Mouse (Mus musculus) testis, postnatal 10 days (tissue): ENCODE measurements around the gene Atxn7l1.

Source experiments
- DNase-seq: peaks from one replicate; pipeline ENCODE4 v3.0.0; 2021; ENCODE audit warnings: low spot score

The Atxn7l1 gene

DNA sequence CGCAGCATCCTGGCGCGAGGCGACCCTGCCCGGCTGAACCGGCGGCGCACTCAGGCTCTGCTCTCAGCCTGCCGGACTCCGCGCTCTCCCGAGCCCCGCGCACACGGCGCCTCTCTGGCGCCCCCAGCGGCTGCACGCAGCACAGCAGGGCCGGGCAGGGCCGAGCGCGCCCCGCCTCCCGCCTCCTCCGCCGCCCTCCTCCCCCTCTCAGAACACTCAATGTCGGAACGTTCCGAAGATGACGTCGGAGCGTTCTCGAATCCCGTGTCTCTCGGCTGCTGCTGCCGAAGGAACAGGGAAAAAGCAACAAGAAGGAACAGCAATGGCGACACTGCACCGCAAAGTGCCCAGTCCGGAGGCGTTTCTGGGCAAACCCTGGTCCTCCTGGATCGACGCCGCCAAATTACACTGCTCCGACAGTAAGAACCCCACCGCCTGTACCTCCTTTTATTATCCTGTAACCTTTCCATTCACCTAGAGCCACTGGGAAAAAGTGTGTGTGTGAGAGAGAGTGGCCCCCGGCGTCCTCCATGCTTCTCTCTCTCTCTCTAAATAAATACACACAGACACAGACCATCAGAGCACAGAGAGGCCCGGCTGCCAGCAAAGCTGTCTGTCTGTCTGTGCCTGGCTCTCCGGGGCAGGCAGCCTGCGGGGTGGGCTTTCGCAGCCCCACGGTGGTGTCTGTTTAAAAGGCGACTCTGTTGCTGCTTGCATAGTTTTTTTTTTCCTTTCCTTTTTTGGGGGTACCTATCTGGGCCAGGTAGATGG, at the start of gene Atxn7l1:
Atxn7l1 (plus strand) TSS at position 197 of the 771 bp plus-strand sequence.
- peak; percentile 93 for DNase-seq

DNA sequence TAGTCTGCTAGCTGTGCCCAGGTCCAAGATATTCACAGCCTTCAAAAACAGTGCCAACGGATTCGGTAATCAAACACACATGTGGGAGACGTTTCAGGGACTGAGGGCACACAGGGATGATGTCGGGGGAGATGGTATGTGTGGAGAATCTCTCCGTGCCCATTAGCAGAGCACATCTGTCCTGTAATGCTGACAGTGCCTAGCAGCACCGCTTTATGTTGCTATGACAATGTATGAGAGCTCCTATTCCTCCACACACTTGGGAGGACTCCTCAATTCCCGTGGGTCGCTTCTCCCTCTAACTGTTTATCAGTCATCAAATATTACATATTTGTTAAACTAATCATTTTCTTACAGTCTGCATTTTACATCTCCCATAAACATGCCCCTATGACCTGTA, 45.9 kb upstream of the Atxn7l1 start:
- DNase-seq, result no peak

DNA sequence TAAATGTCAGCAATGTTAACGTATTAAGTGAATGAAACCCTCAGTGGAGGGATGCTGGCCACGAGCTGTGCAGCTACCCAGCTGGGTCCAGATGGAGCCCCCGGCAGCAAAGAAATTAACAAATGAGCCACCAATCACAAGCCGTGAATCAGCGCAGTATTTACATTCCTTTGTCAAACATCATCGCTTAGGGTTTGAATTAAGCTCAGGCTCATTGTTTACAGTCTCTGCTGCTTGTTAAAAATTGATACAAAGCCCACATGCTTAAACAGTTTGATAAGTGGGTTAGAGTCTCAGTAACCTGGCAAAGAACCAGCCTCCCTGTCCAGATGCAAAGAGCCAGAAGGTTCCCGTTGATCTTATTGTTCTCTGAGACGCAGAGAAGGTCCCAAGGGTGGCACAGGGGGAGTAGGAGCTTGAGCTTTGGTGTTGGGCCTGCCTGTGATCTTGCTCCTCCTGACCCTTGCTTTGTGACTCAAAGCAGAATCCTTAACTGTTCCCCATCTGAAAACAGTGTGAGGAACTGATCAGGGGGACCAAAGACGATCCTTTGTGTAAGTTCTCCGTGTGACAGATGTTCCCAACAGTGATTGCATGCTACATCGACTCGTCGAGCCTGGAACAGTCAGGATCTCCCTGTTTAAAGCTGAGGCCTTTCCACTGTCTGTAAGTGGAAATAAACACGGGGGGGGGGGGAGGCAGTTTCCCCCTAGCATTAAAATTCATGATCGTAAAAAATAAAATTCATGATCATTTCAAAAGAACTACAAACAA, 45.0 kb upstream of the Atxn7l1 start:
- DNase-seq, result no peak

DNA sequence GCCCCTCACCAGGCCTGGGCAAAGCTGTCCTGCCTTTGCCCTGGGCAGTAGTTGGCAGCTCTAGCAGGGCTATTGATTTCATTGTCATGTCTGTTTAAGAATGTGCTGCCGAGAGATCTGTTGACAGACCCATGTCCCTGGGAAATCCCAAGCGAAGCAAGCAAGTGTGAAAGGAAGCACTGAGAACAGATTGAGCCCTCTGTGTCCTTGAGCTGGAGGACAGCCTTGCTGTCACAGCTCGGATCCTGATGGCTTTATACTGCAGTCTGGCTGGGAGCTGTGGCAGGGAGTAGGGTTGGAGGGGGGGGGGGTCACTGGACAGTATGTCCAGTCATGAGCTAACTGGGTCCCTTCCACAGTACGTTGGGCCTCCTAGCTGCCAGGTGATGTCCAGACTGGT, 41.8 kb upstream of the Atxn7l1 start:
- DNase-seq, result no peak

DNA sequence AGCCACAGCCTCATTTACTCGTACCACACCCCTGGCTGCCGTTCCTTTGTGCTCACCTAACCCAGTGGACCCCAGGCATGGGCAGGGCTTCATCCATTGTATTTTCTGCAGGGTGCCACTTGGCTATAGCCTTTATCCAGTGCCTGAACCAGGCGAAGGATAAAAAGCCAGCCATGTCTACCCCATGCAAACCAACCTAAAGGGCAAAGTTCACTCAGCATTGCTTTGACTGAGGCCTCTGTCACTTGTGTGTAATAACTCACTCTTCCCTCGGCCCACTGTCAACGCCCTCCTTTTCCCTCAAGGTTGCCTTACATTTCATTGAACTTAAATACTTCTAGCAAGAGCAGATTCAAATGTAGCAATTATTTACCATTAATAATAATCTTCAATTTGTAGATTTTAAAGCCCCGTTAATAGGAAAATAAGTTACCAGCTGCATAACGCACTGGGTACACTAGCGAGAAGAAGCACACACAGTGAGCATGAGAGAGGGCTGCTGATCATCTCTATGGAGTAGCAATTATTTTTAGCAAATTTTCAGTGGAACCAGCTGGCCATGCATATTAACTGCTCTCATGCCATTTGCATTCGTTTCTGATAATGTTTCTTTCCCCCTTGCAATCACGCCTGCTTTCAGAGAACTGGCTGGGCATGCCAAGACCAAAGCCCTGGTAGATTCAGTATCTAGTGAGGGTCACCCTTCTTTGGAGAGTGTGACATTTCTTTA, 40.9 kb upstream of the Atxn7l1 start:
- DNase-seq, result no peak

DNA sequence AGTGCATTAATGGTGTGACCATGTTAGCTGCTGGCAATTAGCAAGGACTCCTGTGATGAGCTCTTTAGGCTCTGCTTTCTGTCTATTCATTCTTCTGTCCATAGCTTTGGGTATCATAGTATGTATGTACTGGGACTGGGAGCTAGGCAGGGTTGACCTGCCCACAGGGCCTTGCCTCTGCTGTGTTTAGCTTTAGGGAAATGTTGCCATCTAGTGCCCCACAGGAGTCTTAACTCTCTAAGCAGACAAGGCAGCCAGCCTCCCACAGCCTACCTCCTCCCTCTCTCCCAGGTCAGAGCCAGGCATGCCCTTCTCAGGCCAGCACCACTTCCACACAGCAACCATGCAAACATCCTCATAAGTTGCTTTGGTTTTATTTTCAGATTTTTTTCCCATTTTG, 38.0 kb upstream of the Atxn7l1 start:
- peak; percentile 42 for DNase-seq

DNA sequence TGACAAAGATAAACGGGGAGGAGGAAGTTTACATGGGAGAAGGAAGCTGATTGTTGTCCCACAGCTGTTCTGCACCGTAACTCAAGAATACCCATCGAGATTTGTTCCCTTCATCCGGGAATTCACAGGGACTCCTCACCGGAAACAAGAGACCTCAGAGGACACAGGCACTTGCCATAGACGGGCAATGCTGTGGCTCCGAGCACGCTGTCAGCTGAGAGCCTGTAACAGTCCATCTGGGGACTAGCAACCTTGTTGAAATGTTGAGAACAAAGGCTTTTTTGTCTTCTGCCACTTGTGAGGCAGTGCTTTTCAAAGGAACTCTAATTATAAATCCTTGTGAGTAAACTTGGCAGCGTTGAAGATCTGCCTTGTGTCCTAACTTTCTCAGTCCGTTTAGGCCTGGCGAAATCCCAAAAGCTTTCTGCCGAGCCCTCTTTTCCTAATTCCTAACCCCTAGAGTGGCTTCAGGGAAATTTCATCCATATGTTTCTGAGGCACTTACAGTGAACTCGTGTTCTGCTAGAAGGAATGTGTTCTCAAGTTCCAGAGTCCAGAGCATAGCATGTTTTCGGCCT, 36.5 kb upstream of the Atxn7l1 start:
- peak; percentile 64 for DNase-seq

DNA sequence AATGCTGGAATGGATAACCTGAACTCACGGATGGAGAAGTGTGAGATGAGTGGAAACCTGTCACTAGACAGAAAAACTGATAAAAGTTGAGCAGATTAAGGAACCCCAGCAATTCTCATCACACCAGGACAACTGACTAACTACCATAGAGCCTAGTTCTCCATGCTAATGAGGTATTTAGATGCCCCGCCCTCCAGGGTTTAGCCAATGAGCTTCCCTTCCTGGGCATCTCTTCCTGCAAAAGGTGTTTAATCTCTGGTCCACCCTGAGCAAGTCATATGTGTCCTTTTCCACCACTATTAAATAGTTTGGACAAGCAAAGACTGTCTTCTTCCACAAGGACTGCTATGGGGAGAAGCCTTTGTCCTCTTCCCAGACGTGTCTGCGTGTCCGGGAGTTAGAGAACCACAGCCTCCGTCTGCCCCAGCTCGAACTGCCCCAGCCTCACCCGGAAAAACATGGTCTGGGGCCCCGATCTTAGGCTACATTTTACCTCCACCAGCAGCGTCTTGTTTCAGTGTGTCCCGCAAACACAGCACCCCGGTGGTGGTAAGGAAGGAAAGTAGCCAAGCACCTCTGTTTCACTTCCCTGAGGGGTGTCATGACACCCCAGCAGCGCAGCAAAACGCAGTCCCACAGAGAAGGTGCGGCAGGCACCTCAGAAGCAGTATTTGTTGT, 28.7 kb upstream of the Atxn7l1 start:
- DNase-seq, result no peak

DNA sequence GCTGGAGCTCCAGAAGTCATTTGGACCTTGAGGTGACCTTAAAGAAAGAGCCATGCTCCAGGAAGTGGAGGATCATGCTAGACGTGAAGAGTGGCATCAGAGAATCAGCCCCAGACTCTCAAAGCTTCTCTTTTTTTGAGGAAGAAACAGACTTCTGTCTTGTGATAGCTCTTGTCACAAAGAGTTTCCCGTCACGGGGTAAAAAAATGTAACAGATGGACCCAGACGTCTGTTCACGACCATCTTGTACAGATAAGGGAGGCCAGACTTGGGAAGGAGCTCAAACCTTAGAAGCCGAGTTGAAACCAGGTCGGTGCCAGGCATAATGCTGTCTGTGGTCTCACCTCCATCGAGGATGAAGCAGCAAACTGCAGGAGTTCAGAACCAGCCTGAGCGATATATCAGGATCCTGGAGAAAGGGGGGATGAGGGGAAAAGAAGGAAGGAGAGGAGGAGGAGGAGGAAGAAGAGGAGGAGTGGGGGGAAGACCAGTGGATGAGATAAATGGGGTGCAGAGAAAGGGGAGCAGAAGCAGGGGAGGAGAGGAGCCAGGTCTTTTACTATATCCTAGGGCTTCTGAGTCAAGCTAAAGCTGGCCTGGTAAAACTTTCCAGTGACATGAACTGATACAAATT, 21.8 kb upstream of the Atxn7l1 start:
- DNase-seq, result no peak

DNA sequence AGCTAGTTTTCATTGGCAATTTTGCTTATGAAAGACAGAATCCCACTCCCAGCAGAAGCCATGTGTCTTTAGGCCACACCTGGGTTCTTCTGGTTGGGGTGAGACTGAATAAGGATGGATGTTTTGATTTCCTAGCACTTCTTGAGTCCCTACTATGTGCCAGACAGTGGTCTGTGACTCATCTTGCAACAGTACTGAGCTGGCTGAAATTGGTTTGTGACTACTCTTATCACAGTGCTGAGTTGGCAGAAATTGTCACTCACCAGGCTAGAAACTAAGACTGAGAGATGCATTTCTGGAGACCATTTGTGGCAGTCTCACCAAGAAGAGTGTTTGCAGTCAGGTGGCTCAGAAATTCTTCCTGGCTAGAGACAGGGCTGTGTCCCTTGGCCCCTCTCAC, 21.2 kb upstream of the Atxn7l1 start:
- no peak for DNase-seq

DNA sequence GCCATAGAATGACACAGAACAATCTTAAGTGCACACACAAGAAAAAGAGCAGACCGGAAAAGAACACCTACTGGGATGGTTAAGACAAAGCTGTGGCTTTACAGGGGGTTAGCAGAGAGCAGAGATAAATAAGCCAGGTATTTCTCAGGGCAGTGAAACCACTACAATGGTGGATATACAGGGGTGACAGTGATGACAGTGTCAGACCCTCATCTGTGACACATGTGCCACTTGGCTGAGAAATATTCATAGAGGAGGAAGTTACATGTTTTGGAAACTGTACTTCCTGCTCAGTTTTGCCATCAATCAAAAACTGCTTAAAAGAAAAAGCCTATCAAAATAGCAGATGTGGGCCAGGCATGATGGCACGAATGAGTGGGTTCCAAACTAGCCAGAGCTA, 19.4 kb upstream of the Atxn7l1 start:
- DNase-seq, result no peak

DNA sequence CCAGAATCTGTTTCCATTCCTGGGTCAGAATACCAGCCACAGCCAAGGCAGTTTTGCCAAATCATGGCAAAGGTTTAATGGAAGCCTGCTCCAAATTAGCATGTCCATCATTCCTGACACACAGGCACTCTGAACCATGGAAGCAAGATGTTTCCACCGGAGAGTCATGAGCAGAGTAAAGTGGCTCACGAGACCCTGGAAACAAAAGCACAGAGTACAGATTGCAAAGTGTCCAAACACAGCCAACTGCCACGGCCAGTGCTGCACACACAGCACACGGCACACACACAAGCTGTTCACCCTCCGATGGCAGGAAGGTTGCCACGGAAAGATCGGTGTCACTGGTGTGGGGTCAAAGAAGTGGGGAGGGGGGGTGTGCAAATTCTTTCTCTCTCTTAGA, 18.8 kb upstream of the Atxn7l1 start:
- DNase-seq, result no peak

DNA sequence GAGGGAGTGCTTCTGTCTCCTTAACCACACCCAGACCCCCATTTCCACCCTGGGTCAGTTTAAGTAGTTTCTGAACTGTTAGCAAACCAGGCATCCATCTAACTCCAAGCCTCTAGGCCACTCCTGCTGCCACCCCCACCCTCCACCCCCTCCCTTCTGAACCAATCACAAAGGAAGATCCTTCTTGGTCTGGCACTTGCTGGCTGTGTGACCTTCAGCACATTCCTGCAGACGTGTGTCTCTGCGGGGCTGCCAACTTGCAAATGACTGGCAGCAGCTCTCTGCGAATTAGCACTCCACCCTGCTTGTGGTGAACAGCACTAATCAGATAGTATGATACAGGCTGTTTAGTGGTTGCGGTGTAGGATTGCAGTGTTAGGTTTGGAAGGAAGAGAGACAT, 18.1 kb upstream of the Atxn7l1 start:
- DNase-seq, result peak; percentile 51

DNA sequence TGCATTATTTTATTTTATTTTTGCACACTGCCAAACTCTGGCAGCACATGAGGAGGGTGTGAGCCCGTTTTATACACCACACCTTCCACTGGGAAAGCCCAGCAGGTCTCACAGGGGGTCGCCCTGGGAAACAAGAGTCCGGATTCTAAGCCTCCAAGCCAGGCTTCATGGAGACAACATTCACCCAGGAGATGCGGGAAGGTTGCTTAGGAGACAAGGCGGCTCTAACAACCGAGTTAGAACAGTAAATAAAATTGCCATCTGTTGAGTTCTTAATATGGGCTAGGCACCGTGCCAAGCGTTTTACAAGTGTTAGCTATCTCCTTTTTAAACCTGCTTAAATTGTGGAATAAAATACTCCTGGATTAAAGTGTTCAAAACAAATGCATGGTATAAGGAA, 17.1 kb upstream of the Atxn7l1 start:
- DNase-seq, result no peak

DNA sequence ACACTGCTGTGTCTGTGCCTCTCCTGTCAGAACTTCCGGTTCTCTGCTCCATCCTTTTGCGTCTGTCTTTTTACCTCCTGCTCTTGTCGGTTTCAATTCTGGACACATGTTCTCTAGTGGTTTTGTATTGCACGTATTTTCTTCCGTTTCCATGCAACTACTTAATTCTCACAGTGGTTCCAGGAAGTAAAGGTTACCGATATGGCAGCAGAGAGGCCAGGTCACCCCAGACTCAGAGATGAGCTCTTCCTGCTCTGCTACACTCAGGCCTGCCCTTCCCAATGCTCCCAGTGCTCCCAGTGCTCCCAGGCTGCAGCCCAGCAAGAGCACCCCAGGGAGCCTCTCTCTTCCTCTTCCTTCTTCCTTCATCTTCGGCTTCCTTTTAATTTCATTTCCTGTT, 15.7 kb upstream of the Atxn7l1 start:
- no peak for DNase-seq

DNA sequence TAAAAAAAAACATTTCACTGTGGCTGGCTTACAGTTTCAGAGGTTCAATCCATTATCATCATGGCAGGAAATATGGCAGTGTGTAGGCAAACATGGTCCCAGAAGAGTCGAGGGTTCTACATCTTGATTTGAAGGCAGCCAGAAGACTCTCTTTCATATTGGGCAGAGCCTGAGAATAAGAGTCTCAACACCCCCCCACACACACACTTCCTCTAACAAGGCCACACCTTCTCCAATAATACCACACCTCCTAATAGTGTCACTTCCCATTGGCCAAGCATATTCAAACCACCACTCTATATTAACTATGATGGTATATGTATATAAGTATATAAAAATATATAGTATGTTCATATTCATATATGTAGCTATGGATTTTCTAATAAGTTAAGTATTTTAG, 9.6 kb upstream of the Atxn7l1 start:
- no peak for DNase-seq

DNA sequence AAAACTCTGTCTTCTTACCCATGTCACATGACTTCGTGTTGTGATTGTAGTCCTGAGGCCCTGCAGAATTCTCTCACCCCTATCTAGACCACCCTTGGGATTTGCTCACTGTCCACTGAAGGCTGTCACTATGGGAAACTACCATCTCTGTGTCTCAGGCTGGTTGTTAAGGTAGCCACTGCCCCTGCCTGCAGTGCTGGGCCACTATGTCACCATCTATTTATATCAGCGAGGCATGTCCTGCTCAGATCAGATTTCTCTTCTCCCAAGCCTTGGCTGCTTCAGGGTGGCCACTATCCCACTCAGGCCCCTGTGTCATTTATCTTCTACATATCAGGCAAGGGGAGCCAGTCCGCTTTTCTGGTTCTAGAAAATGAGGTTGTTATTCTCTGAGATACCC, 8.4 kb upstream of the Atxn7l1 start:
- no peak for DNase-seq

DNA sequence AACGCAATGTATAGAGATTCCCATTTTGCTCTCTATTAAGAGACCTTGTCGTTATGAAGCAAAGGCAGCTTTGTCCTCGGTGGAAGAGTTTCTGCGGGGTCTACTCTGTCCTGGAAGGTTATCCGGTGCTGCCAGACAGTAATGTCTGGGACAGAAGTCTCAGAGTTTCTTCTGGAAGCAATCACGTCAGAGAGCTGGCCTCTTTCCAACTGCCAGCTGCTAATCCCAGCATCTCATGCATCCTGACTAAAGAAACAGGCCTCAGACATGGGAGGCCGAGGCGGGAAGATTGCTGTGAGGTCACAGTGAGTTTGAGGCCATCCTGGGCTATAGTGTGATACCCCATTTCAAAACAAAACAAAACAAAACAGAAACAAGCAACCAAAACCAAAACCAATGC, 3.0 kb upstream of the Atxn7l1 start:
- no peak for DNase-seq

DNA sequence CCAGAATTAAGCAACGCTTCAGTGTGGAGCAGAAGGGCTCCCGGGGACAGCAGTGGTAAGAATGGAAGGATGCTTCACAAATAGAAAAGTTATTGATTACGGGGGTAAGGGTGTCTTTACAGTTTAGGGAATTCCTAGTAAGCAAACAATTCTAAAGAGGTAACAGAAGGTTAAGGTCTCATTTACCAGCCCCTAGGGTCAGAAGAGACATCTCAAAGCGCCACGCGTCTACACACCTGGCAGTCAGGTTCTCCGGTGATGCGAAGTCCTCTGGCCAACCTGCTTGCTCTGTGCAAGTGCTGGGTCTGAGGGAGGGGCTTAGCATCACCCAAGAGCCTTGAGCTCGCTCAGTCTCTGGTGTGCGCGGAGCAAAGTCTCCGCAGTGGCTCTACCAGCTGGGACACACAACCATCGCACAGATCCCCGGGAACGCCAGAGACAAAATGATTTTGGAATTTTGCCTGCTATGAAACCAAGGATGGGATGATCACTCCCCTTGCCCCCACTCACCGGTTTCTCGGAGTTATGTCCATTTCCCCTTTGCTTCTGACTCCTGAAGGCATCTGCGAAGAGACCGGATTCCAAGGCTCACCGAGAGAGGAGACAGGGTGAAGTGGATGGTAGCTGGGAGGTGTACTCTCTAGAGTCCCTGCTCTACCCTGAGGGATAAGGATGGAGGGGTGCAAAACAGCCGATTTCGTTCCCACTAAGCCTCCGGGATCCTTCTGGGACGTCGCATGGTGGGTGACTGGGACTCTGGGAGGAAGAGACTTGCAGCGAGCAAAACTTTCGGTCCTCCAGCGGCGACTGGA, 665 bp upstream of the Atxn7l1 start:
- DNase-seq, result no peak

DNA sequence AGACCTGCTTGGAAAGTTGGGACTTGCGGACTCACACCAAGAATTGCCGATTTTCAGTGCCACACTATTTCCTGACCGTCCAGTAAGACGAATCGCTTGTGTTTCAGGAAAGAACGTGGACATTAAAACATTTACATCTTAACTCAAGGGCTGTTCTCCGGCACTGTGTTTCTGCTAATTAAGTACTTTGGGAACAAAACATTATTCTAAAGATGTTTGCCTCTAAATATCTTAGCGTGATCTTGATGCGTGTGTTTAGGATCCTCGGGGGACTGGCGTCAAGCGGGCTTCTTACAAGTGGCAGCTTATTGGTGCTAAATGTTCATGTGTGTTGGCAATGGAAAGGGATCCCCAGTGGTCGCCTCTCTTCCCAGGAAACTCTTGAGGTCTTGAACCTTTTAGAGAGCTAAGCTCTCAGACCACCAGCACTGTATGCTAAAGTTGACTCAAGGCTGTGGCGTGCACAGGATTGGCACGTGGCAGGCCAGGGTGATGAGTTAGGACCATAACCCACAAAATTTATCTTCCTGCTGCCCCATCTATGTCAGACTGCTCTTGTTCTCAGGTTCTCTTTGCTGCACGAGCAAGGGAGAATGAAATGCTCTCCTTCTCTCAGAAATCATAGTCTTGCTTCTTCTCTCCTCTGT, 2.2 kb downstream of the Atxn7l1 start:
- no peak for DNase-seq
